Mouse (Mus musculus) left cerebral cortex, adult 6 months (tissue): Measurements from ENCODE around the gene Pim2. TPM values are rescaled to one million over a fixed set of nuclear protein-coding genes. Genes with fewer than 3 reads are reported as not detected.

ENCODE experiments used
- long read RNA-seq, 2 experiments: library from polyadenylated mRNA; unstranded; transcript quantifications; one replicate each; pipeline ENCODE4 v2.0.0; 2019 to 2020
- polyA plus RNA-seq: library from polyadenylated mRNA; unstranded; fragments of <200 nt; fragmentation: Nextera tagmentation; gene quantifications from 2 replicates; pipeline ENCODE4 v1.2.3, GENCODE M21; 2021

The Pim2 gene
- 34.2 and 39.8 TPM in 2 replicates for polyA plus RNA-seq
- long read RNA-seq, experiment 1, transcript Pim2-201 (6 exons, 2,045 nt) = major isoform, 68 of 82 reads
- long read RNA-seq, experiment 1, partial matches to known transcripts = 6 of 82 reads
- long read RNA-seq, experiment 1, other reads (novel, unspliced or antisense) = 5 of 82 reads
- long read RNA-seq, experiment 2, transcript Pim2-201 (6 exons, 2,045 nt) = major isoform, 15 of 28 reads
- long read RNA-seq, experiment 2, partial matches to known transcripts = 2 of 28 reads
- long read RNA-seq, experiment 2, other reads (novel, unspliced or antisense) = 10 of 28 reads

DNA sequence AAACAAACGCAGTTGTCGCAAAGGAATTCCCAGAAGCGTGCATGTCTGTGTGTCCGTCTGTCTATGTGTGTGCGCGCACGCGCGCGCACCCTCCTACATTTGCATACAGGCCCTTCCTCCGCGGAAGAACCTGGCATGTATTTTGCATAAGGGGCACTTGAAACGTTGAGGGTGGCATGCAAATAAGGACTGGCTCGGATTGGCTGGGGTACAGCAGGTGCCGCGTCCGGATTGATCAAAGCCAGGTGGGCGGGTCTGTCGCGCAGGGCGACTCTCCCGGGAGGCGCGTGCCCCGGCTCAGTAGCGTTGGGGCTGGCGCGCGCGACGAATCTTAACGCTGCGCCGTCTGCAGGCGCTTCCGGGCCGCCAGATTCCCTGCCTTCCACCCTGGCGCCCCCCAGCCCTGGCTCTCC is at the start of gene Pim2:
Pim2 (plus strand) TSS at position 256 of the 413 bp plus-strand sequence.

DNA sequence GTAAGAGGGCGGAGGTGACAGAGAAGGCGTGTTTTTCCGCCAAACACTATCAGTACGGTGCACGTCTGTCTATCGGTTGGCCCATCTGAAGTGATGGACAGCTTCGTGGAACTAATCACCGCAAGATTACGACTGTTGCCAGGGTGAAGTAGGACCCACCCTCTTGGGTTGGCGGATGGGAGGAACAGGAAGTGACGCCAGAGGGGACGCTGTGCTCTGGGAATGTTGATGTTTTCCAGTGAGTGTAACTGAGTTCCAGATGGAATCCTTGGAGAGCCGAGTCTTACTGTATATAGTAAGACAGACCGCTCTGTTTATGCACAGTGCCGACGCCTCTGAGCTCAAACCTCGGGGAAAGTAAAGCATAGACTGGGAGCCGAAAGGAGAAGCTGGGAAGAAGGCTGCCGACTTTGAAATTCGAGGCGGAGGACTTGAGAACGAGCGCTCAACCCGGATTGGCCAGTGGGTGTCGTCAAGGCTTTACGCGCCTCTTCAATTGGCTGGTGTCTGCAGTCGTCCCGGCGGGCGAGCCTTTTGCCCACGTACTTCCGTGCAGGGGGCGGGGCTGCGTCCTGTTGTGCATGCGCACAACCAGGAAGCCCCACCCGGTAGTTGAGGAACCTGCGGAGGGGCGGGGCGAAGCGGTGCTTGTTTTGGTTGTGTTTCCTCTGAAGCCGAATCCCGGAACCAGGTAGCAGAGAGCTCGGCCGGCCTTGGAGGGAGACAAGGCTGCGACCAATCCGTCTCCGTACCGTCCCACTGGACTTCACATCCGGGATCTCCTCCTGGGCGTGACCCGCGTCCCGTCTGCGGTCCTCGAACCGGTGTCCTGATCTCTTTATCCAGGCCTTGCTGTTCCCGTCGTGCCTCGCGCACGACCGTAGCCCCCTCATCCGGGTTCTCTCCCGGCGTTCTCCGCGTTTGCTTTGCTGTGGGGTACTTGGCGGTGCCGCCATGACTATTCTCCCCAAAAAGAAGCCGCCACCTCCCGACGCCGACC is 36.6 kb upstream of the Pim2 start, which contains the start of gene Otud5:
Otud5 (plus strand) TSS at position 202 of the 1,000 bp plus-strand sequence.

DNA sequence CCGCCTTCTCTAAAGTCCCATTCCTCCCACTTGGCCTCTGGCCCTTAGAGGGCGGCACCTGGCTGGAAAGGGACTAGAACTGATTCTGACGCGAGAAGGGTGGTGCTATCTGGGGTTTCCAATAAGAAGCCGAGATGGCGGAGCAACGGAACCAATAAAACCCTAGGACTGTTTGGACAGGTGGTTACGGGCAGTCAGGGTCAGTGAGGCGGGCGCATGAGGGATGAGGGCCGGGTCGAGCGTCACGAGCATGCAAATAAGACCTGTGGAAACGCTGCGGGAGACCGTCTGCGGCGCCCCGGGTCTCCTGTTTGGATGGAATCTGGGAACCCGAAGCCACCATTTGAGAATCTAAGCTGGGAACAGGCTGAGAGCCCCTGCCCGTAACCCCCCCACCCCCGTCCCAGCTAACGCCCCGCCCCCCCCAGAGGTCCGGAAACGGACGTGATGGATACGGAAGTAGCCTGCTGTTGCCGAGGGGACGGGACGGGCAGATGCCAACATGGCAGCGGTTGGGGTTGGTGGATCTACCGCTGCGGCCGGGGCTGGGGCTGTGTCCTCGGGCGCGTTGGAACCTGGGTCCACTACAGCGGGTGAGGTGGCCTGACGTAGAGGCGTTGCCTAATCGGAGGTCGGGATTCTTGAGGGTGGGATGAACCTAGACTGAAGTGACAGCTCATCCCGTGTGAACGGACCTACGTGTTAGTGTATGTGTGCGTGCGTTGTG is 5.9 kb downstream of the Pim2 start, which contains the start of gene Slc35a2:
Slc35a2 (plus strand) TSS at position 188 of the 727 bp plus-strand sequence.

DNA sequence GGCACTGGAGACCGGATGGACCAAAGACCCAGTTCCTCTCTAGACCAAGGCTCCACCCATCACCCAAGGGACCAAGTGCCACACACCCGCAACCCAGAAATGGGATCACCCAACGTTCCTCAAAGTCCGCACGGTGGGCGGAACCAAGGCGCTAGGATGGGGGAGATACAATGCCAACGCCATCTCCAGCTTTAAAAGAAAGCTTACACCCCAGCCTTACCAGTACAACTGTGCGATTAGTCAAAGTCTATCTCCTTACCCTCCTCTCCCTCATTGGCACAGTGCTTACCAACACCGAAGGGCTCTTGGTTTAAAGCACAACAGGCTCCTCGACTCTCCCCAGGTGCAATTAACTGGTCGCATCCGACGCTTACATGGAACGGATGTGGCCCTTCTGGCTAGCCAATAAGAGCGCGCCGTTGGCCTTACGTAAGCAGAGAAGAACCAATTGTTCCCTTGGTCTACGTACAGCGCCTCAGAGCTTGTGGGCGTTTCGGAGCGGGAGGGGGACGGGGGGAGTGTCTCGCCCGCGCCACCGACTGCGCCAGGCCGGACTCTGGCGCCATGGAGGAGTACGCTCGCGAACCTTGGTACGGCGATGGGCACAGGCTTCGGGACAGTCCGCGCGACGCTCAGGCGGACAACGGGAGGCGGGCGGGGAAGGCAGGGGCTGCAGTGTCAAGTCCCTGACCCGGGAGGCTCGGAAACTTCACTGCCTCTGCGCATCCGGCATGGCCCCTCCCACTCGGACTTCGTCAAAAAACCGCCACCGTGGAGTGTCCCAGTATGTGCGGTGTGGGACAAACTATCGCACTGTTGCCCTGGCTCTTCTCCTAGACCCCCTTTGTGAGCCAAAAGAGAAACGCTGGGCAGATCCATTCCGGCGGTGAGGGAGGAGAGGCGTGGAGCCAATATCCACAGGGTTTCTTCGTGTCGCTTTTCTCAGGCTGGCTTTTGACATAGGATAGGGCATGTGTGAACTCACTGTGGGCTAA is 21.1 kb downstream of the Pim2 start, which contains the start of the genes Pqbp1 and Timm17b:
Pqbp1 (minus strand) TSS at position 390 of the 995 bp plus-strand sequence.
Timm17b (plus strand) TSS at position 478 of the 995 bp plus-strand sequence.

DNA sequence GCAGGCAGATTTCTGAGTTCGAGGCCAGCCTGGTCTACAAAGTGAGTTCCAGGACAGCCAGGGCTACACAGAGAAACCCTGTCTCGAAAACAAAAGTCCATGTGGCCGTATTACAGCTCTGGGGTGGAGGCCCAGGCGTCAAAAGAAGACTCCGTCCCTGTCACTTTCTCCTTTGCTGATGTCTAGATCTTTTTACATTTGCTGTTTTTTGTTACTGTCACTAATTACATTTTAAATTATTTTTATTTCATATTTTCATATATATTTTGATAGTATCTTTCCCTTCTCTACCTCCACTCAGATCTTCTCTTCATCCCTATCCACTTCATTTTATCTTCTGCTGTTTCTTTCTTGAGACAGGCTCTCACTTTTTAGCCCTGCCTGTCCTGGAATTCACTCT is 29.7 kb downstream of the Pim2 start, which contains the start of gene Gm10491:
Gm10491 (minus strand) TSS at position 101 of the 400 bp plus-strand sequence.

DNA sequence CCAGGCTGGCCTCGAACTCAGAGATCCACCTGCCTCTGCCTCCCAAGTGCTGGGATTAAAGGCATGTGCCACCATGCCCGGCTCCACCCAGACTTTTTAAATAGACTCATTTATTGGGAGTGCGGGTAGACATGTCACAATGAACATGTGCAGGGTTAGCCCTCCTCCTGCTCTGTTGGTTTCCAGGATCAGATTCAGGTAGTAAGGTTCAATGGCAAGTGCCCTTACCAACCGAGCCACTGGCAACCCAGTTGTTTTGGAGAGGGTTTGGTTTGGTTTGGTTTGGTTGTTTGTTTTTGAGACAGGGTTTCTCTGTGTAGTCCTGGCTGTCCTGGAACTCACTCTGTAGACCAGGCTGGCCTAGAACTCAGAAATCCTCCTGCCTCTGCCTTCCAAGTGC is 31.2 kb downstream of the Pim2 start, which contains the start of gene Gm10490:
Gm10490 (plus strand) TSS at position 301 of the 400 bp plus-strand sequence.

DNA sequence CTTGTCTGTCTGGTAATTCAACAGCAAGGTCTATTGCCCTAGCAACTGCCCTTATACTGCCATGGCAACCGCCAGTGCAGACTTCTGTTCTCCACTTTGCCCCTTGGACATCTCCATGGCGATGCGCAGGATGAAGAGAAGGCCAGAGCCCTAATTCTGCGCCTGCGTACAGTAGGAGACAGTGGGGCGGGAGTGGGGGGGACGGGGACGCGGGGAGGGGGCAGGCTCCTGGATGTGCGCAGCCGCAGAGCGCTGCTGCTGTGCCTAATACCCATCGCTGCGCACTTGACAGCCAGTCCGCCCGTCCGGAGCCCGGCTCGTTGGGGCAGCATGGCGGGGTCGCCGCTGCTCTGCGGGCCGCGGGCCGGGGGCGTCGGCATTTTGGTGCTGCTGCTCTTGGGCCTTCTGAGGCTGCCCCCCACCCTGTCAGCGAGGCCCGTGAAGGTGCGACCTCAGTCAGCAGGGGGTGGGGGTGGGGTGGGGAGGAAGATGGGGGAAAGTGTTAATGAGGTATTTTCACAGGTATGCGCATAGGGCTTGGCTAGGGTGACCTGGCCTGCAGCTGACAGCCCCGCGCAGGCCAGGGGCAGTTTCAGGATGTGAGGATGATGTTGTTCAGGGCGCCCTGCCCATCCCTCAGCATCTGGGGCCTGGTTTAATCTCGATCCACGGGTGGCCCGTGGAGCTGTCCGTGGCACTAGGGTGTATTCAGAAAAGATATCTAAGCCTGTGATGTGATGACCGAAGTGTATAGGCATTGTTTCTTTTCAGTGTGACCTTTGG is 41.7 kb downstream of the Pim2 start, which contains the start of gene Pcsk1n:
Pcsk1n (plus strand) TSS at position 222 of the 783 bp plus-strand sequence.

DNA sequence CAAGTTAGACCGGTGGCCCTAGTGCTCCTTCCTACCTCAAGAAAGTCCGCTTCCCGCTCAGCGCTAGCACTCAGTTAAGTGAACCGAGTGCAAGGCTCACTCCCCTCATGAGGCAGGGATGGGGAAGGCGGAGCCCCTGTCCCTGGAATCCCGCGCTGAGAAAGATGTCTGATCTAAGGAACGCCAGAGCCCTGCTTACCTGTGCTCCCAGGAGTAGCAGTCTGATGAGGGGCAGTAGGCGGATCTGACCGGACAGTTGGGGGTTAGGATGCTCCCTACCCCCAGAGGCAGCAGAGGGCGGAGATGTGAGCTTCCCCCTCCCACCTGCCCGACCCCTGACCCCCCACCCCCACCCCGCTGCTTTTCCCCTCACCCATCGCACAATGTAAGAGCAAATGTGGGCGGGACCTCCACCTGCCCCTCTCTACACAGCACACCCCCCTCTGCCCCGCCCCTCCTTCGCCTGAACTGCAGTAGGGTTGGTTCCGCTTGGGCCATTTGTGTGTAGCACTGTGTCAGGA is 50.3 kb downstream of the Pim2 start, which contains the start of gene Eras:
Eras (minus strand) TSS at position 338 of the 521 bp plus-strand sequence.

Other genes with a start within 250 kb of the Pim2 start
- gene Syp, start 239.8 kb upstream of the Pim2 start, polyA plus RNA-seq = 229 and 565 TPM in 2 replicates
- gene Prickle3, start 221.0 kb upstream of the Pim2 start, polyA plus RNA-seq = 1.1 and 1.3 TPM in 2 replicates
- gene Plp2, start 206.9 kb upstream of the Pim2 start, polyA plus RNA-seq = 12.5 and 19.4 TPM in 2 replicates
- 0.20 and 0.41 TPM in 2 replicates for gene Magix, start 197.0 kb upstream of the Pim2 start, polyA plus RNA-seq
- gene Gpkow, start 181.1 kb upstream of the Pim2 start, polyA plus RNA-seq = 14.0 and 20.9 TPM in 2 replicates
- gene Wdr45, start 163.9 kb upstream of the Pim2 start, polyA plus RNA-seq = 16.0 and 48.4 TPM in 2 replicates
- gene Gm45208, start 156.0 kb upstream of the Pim2 start, polyA plus RNA-seq = 0.53 TPM in 1 of 2 replicates, not detected in the other
- gene Praf2, start 149.8 kb upstream of the Pim2 start, polyA plus RNA-seq = 110 and 132 TPM in 2 replicates
- 7.5 and 8.8 TPM in 2 replicates for gene Ccdc120, start 127.4 kb upstream of the Pim2 start, polyA plus RNA-seq
- gene Tfe3, start 115.7 kb upstream of the Pim2 start, polyA plus RNA-seq = 7.3 and 12.4 TPM in 2 replicates
- 35.3 and 40.6 TPM in 2 replicates for gene Gripap1, start 88.5 kb upstream of the Pim2 start, polyA plus RNA-seq
- gene Kcnd1, start 56.0 kb upstream of the Pim2 start, polyA plus RNA-seq = 3.7 and 5.4 TPM in 2 replicates
- 6.5 and 37.5 TPM in 2 replicates for gene Otud5, start 36.9 kb upstream of the Pim2 start, polyA plus RNA-seq
- gene Slc35a2, start 5.8 kb downstream of the Pim2 start, polyA plus RNA-seq = 17.0 and 19.7 TPM in 2 replicates
- gene Pqbp1, start 21.0 kb downstream of the Pim2 start, polyA plus RNA-seq = 64.3 and 77.7 TPM in 2 replicates
- 52.7 and 64.9 TPM in 2 replicates for gene Timm17b, start 21.1 kb downstream of the Pim2 start, polyA plus RNA-seq
- not detected in 2 replicates for gene Gm10491, start 29.6 kb downstream of the Pim2 start, polyA plus RNA-seq
- not detected in 2 replicates for gene Gm10490, start 31.3 kb downstream of the Pim2 start, polyA plus RNA-seq
- gene Pcsk1n, start 41.6 kb downstream of the Pim2 start, polyA plus RNA-seq = 460 and 1,161 TPM in 2 replicates
- gene Eras, start 50.3 kb downstream of the Pim2 start, polyA plus RNA-seq = not detected in 2 replicates
- 9.2 and 9.8 TPM in 2 replicates for gene Hdac6, start 69.6 kb downstream of the Pim2 start, polyA plus RNA-seq
- gene Gata1, start 99.8 kb downstream of the Pim2 start, polyA plus RNA-seq = not detected in 2 replicates
- gene Glod5, start 140.2 kb downstream of the Pim2 start, polyA plus RNA-seq = 0.33 TPM in 1 of 2 replicates, not detected in the other
- gene Suv39h1, start 196.5 kb downstream of the Pim2 start, polyA plus RNA-seq = 7.6 and 9.3 TPM in 2 replicates
- gene Was, start 212.2 kb downstream of the Pim2 start, polyA plus RNA-seq = 0.25 and 0.46 TPM in 2 replicates